Mouse (Mus musculus) intestine, embryonic 14.5 days (tissue): ENCODE data around the gene Gm49368. TPM values are rescaled to one million over a fixed set of nuclear protein-coding genes. Genes with fewer than 3 reads are reported as not detected.

ENCODE experiments used
- ATAC-seq: fragments of 200-750 bp; cut with Nextera tagmentation; replicated peaks from 2 replicates; pipeline ENCODE4 v1.8.0; 2017; ENCODE audit warnings: low read depth, moderate number of reproducible peaks, moderate TSS enrichment, moderate library complexity; ENCODE audit not compliant: low FRiP score, low TSS enrichment
- DNase-seq: peaks from one replicate; pipeline ENCODE4 v3.0.0-alpha.2; 2018; ENCODE audit warnings: low spot score
- H3K27ac ChIP-seq: fragments of 300-500 bp; sonication (generic); 2 replicates; pipeline ENCODE4 v1.5.1; 2014; ENCODE audit warnings: low read depth, mild to moderate bottlenecking, control low read depth
- H3K27me3 ChIP-seq: fragments of 300-500 bp; sonication (generic); replicated peaks from 2 replicates; pipeline ENCODE4 v1.6.1; 2014; ENCODE audit warnings: low read length, control low read depth; ENCODE audit not compliant: control insufficient read depth, insufficient read depth
- H3K36me3 ChIP-seq: fragments of 300-500 bp; sonication (generic); 2 replicates; pipeline ENCODE4 v1.6.1; 2014; ENCODE audit warnings: low read length, control low read depth; ENCODE audit not compliant: control insufficient read depth, insufficient read depth
- H3K4me1 ChIP-seq: fragments of 300-500 bp; sonication (generic); replicated peaks from 2 replicates; pipeline ENCODE4 v1.6.1; 2014; ENCODE audit warnings: low read length, control low read depth, mixed read lengths; ENCODE audit not compliant: control insufficient read depth, insufficient read depth
- H3K4me2 ChIP-seq: fragments of 300-500 bp; sonication (generic); 2 replicates; pipeline ENCODE4 v1.6.1; 2014; ENCODE audit warnings: low read length
- H3K4me3 ChIP-seq: fragments of 300-500 bp; sonication (generic); 2 replicates; pipeline ENCODE4 v1.5.1; 2014; ENCODE audit warnings: low read depth, low read length, control low read depth, mixed read lengths
- H3K9ac ChIP-seq: fragments of 300-500 bp; sonication (generic); 2 replicates; pipeline ENCODE4 v1.6.1; 2014; ENCODE audit warnings: mild to moderate bottlenecking, low read length
- H3K9me3 ChIP-seq: fragments of 300-500 bp; sonication (generic); 2 replicates; pipeline ENCODE4 v1.6.1; 2016; ENCODE audit warnings: low read length, control low read depth; ENCODE audit not compliant: control insufficient read depth
- WGBS: fragments of 180-500 bp; shearing (Covaris S2); extraction: QIAGEN DNeasy Blood & Tissue Kit; methylation state at CpG from one replicate; pipeline ENCODE4 v1.1.7; 2014; 5-methylcytosine and 5-hydroxymethylcytosine counted together
- polyA plus RNA-seq: library from polyadenylated mRNA; unstranded; fragments of >200 nt; fragmentation: Nextera tagmentation; extraction: Ambion mirVana; gene quantifications from 2 replicates; pipeline ENCODE4 v1.2.1, GENCODE M21; 2014

Gm49368 gene
- polyA plus RNA-seq, 1 experiment from 2014 or later, result 0.04 TPM

- Histone ChIP-seq H3K9me3 (no peaks in the 10 kb centered on the region), H3K4me3 (no peak overlapping the region)
- 82% methylated on average over 6 of the region's 6 CpGs for WGBS
These were observed 813 bp downstream of the Gm49368 start for GRCm38 (mm10) chr7:128063211-128063781.

DNA sequence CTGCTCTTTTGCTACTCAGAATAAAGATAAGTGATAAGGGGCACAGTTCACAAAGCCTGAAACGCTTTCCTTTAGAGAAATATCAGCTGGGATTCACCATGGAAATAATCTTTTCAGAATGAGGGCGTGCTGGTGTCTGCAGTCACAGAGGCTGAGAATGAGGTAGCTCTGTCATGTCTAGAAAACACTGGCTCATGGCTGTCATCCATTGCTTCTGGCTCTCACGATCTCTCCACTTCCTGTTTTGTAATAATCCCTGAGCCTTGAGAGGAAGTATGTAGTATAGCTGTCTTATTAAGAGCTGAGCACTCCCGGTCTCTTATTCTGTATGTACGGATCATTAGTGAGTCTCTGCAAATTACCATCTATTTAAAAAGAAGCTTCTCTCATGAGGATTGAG is 3.1 kb downstream of the Gm49368 start:
- Histone ChIP-seq H3K27me3 (no peaks in the 10 kb centered on the region), H3K4me1 (no peaks in the 10 kb centered on the region), H3K36me3 (no peaks in the 10 kb centered on the region), H3K4me2 (no peak overlapping the region), H3K4me3 (no peak overlapping the region), H3K9ac (no peak overlapping the region), H3K9me3 (no peaks in the 10 kb centered on the region), H3K27ac (no peak overlapping the region)
- DNase-seq, result no peak
- 80% methylated on average over 5 of the region's 5 CpGs for WGBS
- ATAC-seq, result no peak

More at GRCm38 (mm10) chr7:128063211-128063781, 813 bp downstream of the Gm49368 start:
- Histone ChIP-seq H3K9ac (no peak overlapping the region), H3K36me3 (no peaks in the 10 kb centered on the region), H3K4me1 (no peaks in the 10 kb centered on the region), H3K4me2 (no peak overlapping the region), H3K27me3 (no peaks in the 10 kb centered on the region), H3K27ac (no peak overlapping the region)
- DNase-seq (no peak), ATAC-seq (no peak)

GRCm38 (mm10) chr7:128067847-128068246 is 5.4 kb downstream of the Gm49368 start:
- H3K4me1 ChIP-seq, result no peaks in the 10 kb centered on the region
- no peaks in the 10 kb centered on the region for H3K36me3 ChIP-seq
- H3K27ac ChIP-seq, result no peak overlapping the region
- no peak for DNase-seq
- no peaks in the 10 kb centered on the region for H3K27me3 ChIP-seq
- no peak overlapping the region for H3K4me3 ChIP-seq
- no peak overlapping the region for H3K9ac ChIP-seq
- H3K9me3 ChIP-seq, result no peaks in the 10 kb centered on the region
- 61% methylated on average over 3 of the region's 3 CpGs for WGBS
- ATAC-seq, result no peak
- H3K4me2 ChIP-seq, result no peak overlapping the region

GRCm38 (mm10) chr7:128069844-128070243 is 7.4 kb downstream of the Gm49368 start:
- Histone ChIP-seq H3K27ac (no peak overlapping the region), H3K4me3 (no peak overlapping the region), H3K27me3 (no peaks in the 10 kb centered on the region), H3K4me2 (no peak overlapping the region), H3K9me3 (no peaks in the 10 kb centered on the region), H3K9ac (no peak overlapping the region), H3K36me3 (no peaks in the 10 kb centered on the region), H3K4me1 (no peaks in the 10 kb centered on the region)
- WGBS, result 86% methylated on average over 2 of the region's 2 CpGs
- DNase-seq (no peak), ATAC-seq (no peak)

GRCm38 (mm10) chr7:128071816-128072215 is 9.3 kb downstream of the Gm49368 start:
- Histone ChIP-seq H3K36me3 (no peaks in the 10 kb centered on the region), H3K9me3 (no peaks in the 10 kb centered on the region), H3K4me2 (no peak overlapping the region), H3K27me3 (no peaks in the 10 kb centered on the region), H3K4me3 (no peak overlapping the region), H3K27ac (no peak overlapping the region), H3K9ac (no peak overlapping the region), H3K4me1 (no peaks in the 10 kb centered on the region)
- no peak for DNase-seq
- WGBS, result 68% methylated on average over 4 of the region's 4 CpGs
- ATAC-seq, result no peak

GRCm38 (mm10) chr7:128080012-128080411 is 17.5 kb downstream of the Gm49368 start:
- H3K9me3 ChIP-seq, result no peaks in the 10 kb centered on the region
- H3K4me1 ChIP-seq, result no peaks in the 10 kb centered on the region
- no peaks in the 10 kb centered on the region for H3K36me3 ChIP-seq
- H3K27ac ChIP-seq, result no peak overlapping the region
- H3K9ac ChIP-seq, result no peak overlapping the region
- no peak overlapping the region for H3K4me2 ChIP-seq
- no peak for ATAC-seq
- DNase-seq, result no peak
- 83% methylated on average over 8 of the region's 8 CpGs for whole genome bisulfite sequencing
- no peak overlapping the region for H3K4me3 ChIP-seq
- H3K27me3 ChIP-seq, result no peaks in the 10 kb centered on the region

DNA sequence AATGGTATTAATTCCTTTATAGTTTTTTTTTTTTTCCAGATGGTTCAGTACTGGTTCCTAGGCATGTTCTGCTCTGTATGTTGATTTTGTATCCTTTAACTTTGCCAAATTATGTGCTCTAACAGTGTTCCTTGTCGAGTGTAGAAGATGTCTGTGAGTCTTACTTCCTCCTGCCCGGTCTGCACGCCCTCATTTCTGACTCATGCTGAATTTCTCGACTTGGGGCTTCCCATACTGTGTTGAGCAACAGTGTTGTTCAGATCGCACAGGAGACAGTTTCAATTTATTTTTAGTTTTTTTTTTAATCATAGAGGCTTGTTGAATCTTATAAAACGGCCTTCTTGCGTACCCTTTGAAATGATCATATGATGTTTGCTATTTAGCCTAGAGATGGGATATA is 26.7 kb downstream of the Gm49368 start:
- no peaks in the 10 kb centered on the region for H3K4me1 ChIP-seq
- DNase-seq, result no peak
- no peaks in the 10 kb centered on the region for H3K9me3 ChIP-seq
- ATAC-seq, result no peak
- H3K27me3 ChIP-seq, result no peaks in the 10 kb centered on the region
- no peaks in the 10 kb centered on the region for H3K36me3 ChIP-seq
- WGBS, result 79% methylated on average over 7 of the region's 7 CpGs
- H3K9ac ChIP-seq, result no peak overlapping the region
- no peak overlapping the region for H3K27ac ChIP-seq
- no peak overlapping the region for H3K4me2 ChIP-seq
- H3K4me3 ChIP-seq, result no peak overlapping the region

GRCm38 (mm10) chr7:128098135-128098534 is 35.7 kb downstream of the Gm49368 start:
- Histone ChIP-seq H3K4me1 (no peaks in the 10 kb centered on the region), H3K9ac (no peak overlapping the region), H3K36me3 (no peaks in the 10 kb centered on the region), H3K27me3 (no peaks in the 10 kb centered on the region), H3K4me2 (no peak overlapping the region), H3K4me3 (no peak overlapping the region), H3K9me3 (no peaks in the 10 kb centered on the region), H3K27ac (no peak overlapping the region)
- DNase-seq (no peak), ATAC-seq (no peak)
- WGBS, result 76% methylated on average over 1 of the region's 1 CpGs

- H3K36me3 ChIP-seq, result no peaks in the 10 kb centered on the region
- H3K4me2 ChIP-seq, result no peak overlapping the region
- no peaks in the 10 kb centered on the region for H3K4me1 ChIP-seq
- 83% methylated on average over 2 of the region's 2 CpGs for WGBS
- no peak for DNase-seq
- no peak overlapping the region for H3K9ac ChIP-seq
- no peaks in the 10 kb centered on the region for H3K9me3 ChIP-seq
- no peaks in the 10 kb centered on the region for H3K27me3 ChIP-seq
- H3K27ac ChIP-seq, result no peak overlapping the region
- ATAC-seq, result no peak
- no peak overlapping the region for H3K4me3 ChIP-seq
These were observed 38.4 kb downstream of the Gm49368 start for GRCm38 (mm10) chr7:128100742-128101357.
